Mouse (Mus musculus) embryo, embryonic 10 days (tissue): ENCODE measurements at regions not wholly inside any gene's neighbourhood (a gene's known extent, or its start where the extent isn't known, plus 50 kb on each side); places are given as distances from the start of the nearest gene placed in this dataset.
"Not testable (repeated sequence)": the region's sequence is repeated elsewhere in the genome, so short reads cannot be mapped to it uniquely, and the experiment has no call there.

Experiments used
- DNase-seq: peaks from one replicate; pipeline ENCODE4 v3.0.0-alpha.2; 2015; ENCODE audit warnings: low spot score

DNA sequence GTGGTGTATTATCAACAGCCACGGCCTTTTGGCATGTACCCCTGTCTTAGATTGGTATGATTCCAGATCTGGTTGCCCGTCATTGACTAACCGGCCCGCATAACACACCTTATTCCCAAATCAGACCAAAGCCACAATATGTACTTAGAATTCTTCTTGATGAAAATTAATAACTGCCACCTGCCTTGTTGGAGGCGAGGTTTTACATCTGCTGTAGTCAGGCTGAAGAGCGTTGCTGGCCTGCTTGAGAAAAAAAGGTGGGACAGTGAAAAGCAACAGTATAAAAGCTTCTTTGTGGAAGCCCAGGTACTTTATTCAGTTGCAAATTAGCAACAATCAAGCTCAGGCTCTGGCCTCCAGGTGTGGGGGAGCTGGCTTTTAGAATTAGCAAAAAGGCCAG lies 223.6 kb upstream of the Car8 start:
- DNase-seq: not testable (repeated sequence)

DNA sequence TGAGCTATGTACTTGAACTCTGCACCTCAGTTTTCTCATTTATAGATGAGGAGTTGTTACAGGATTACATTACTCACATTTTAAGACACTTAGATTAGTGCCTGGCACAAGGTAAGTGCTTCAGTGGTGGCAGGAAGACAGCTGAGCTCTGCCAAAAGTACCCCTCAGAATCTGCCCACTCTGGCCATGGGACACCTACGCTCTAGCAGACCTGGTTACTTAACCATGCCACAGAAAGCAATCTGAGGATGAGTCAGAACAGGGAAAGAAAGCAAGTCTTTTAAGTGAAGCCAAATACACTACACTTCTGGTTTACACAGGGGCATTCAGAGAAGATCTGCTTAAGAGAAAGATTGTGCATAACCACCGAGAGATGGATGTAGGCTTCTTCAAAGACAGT lies 215.5 kb upstream of the Car8 start:
- no peak for DNase-seq

DNA sequence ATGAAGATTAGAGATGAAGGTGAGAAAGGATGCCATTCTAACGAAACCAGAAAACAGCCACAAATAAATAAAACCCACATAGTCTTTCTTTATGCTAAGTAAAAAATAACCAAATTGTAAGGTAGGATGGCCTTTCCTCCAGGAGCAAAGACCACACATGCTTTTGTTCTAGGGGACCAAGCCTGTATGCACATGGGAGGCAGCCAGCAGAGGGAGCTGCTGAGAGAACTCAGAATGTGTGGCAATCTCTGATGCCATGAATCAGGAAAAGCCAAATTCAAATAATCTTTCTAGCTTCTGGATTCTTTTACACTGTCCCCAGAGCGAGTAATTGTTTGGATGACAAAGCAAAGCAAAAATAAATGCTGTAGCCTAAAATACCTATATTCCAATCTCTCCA lies 193.6 kb upstream of the Car8 start:
- peak; percentile 77 for DNase-seq

DNA sequence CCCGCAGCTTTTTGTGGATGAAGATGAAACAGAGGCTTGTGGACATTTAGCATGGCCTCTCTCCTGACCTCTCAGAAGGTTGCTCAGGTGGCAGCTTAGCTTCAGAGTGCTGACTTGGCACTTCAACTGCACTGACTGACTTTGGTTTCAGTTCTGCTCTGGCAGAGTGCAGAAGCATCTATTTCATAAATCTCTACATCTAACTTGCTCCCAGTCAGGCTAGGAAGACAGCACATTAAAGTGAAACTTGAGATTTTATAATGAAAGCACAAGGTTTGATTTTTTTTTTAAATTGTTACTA lies 192.1 kb upstream of the Car8 start:
- peak; percentile 28 for DNase-seq

DNA sequence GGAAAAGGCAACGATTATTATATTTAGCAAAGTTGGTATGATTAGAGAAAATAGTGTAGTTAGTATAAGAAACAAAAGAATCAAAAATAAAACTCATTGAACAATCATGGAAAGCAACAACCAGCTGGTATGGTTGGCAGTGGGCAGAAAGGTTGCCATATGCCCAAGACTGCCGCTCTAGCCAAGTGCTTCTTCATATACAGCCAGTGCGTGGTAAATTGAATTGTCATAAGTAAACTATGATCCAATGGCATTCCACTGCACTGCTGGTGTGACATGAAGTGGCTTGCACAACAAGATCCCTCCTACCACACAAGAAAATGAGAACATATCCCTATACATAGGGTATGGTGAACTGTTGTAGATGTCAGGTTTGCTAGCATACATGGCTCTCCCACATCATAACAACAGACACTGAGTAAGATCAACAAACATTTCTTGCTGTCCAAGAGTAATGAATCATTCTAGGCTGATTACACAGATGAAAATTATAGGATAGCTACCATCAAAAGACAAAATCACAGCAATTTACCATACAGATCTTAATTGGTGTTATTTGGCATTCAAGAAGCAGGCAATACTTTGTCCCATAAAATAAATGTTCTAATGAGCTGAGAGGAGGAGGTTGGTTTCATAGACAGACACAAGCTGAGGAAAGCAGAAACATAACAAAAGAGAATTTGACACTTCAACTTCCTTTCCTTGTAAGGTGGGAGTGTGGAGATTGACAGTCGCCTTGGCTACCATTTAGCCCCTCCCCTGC lies 191.6 kb upstream of the Car8 start:
- DNase-seq: no peak

DNA sequence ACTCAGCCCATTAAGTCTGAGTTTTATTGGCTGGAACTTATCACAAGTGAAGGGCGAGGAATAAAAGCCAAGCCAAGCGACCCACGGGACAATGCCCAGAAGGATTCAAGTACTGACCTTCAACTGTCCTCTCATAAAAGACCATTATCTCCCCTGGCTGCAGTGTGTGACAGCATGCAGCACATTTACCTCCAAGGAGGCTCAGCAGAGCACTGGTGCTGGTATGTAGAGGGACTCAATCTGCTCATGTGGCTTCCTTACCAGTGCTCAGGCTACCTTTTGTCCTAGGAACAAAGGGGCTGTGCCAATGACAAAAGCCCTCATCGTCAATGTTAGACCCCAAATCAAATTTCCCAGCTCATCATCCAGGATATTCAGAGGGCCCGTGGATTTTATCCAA lies 190.9 kb upstream of the Car8 start:
- no peak for DNase-seq

DNA sequence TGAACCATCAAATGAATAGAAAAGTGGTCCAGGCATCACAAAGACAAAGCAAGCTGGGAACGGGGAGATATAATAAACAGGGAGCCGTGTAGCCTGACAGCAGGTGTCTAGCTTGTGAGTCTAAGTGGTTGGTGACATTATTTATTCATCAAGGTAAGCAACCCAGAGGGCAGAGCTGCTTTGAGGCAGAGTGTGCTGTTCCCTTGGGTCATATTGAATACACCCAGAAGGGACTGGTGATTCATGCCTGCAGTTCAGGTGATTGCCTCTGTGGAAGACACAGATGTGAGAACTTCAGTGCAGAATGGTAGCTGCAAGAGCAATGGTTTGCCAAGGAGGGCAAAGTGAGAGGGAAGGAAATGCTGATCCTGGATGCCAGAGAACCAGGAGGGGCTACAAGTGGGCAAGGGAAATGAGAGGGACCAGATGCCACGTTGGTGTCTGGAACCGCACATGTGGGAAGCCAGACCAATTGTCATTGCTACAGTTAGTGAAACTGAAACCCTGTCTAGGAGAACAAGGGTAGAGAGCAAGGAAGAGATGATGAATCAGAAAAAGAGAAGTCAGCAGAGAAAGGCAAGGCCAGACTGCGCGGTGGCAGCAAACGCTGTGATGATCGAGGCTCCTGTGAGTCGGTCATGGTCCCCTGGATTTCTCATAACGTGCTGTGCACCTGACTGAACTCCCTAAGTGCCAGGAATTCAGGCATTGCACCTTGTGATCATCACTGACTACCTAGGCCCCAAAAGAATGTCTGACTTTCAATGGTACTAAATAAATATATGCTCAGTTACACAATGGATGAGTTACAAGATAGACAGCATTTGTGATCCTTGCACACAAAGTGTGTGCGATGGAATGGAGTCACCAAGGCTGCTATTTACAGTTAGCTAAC lies 190.0 kb upstream of the Car8 start:
- no peak for DNase-seq

DNA sequence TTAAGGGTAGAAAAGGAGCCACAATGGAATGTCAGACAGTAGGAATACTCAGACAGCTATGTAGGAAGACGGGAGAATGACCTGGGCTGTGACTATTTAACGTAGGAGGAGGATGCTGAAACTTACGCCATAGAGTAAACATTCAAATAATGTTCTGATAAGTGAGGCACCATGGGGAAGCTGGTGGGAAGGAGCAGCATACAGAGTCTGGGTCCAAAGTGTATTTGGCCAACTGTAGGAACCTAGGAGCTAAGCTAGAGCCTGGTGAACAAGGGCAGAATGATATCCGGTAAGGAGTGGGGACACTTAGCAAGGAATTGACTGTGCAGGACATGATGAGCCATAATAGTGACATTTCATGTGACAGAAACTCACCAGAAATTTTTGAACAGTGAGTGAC lies 189.0 kb upstream of the Car8 start:
- no peak for DNase-seq

- peak; percentile 58 for DNase-seq
Measured at GRCm38 (mm10) chr4:8423392-8424045, 184.7 kb upstream of the Car8 start.

- no peak for DNase-seq
Measured at GRCm38 (mm10) chr4:8421285-8421684, 182.4 kb upstream of the Car8 start.

DNA sequence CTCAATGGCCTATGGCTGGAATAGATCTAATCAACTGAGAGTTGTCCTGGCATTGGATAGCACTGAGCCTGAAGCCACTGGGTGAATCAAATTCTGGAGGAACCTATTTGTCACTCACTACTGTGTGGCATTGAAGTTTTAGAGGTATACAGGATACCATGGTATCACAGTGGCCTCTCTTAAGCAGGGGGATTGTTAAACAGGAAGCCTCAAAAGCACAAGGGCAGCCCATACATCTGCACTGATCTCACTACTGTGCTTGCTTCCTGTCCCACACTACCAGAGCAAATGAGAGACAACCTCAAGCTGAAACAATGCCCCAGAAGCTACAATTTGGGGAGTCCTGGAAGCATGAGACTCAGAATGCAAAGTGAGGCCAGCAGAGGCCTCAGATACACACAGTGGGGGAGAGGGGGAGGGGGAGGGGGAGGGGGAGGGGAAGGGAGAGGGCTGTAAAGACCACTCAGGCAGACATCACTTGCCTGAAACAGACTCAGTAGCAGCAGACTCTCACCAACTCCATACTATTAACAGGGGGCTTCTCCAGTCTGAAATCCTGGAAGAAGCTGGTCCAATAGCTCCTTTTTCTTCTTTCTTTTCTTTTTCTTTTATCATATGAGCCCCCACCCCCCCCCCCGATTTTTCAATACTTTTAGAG lies 179.7 kb upstream of the Car8 start:
- DNase-seq: no peak

- peak; percentile 44 for DNase-seq
Measured at GRCm38 (mm10) chr4:8417821-8418220, 179.0 kb upstream of the Car8 start.

DNA sequence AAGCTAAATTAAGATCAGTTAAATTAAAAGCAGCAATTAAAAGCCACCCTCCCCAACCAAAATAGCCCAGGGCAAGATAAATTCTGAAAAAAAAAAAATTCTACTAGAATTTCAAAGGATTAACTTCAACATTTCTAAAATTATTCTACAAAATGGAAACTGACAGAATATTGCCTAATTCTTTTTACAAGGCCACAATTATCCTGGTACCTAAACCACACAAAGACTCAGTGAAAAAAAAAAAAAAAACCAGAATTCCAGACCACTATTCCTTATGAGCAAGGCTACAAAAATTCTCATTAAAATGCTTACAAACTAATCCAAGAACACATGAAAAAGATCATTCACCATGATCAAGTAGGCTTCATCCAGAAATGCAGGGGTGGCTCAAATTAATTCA lies 174.5 kb upstream of the Car8 start:
- DNase-seq: no peak

GRCm38 (mm10) chr4:8400069-8400468 lies 161.2 kb upstream of the Car8 start:
- DNase-seq: no peak

- no peak for DNase-seq
Measured at GRCm38 (mm10) chr4:8399430-8399829, 160.6 kb upstream of the Car8 start.

DNA sequence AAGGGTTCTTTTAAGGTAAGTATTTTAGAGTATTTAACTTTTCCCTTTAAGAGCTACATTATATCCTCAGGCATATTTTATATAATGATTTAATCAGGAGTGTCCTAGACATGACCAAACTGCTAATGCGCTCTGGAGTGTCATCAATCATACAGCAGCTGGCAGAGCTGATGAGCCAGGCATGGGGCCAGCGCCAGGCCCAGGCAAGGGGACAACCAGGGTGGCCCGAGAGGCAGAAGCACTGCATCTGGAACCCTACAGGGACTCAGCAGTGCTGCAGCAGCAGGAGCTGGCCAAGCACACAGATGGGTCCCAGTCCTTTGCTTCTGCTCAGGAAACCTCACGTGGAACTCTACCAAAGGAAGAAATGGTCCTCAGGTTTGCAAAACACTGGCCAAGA lies 160.1 kb upstream of the Car8 start:
- DNase-seq: no peak

GRCm38 (mm10) chr4:8383162-8383561 lies 144.3 kb upstream of the Car8 start:
- DNase-seq: no peak

DNA sequence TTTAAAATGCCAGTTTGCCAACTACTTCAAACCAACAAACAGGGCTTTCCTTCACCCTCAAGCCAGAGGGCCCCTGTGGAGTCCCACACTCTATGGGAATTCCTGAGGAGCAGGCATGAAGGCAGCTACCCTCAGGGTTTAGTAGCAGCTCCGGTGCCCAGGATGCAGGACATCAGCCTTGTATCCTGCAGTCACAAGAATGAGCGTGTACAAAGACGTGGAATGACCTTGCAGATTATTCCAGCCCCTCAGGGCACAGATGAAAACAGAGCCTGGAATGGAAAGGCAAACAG lies 143.2 kb upstream of the Car8 start:
- no peak for DNase-seq

GRCm38 (mm10) chr4:8381408-8382124 lies 142.7 kb upstream of the Car8 start:
- DNase-seq: no peak

GRCm38 (mm10) chr4:8380711-8381338 lies 142.0 kb upstream of the Car8 start:
- DNase-seq: peak; percentile 71

GRCm38 (mm10) chr4:8374737-8375489 lies 136.1 kb upstream of the Car8 start:
- DNase-seq: no peak
